Mouse (Mus musculus) erythroid progenitor cell, adult 5-6 weeks (primary cell): ENCODE measurements around the gene Fam71e1. TPM values are rescaled to one million over a fixed set of nuclear protein-coding genes. Genes with fewer than 3 reads are reported as not detected.

ENCODE experiments used
- ATAC-seq: replicated peaks from 2 replicates; pipeline ENCODE4 v1.8.0; 2016; ENCODE audit warnings: moderate number of reproducible peaks, mild to moderate bottlenecking, moderate TSS enrichment, inconsistent platforms; ENCODE audit not compliant: poor library complexity, low FRiP score, severe bottlenecking
- total RNA-seq, 2 experiments: library from RNA; stranded (forward) in 1 of 2; stranded (reverse) in 1 of 2; fragments of 150-400 nt in 1 of 2; fragments of 186-747, 209-891 nt in 1 of 2; gene quantifications; 2 replicates each; pipeline versions ENCODE4 v1.2.3 to v1.2.4; 2015 to 2017; ENCODE audit warnings: low replicate concordance in 2 of 2

Fam71e1 gene
- total RNA-seq, 2 experiments from 2014 or later: not detected

- ATAC-seq: no peak
Observed at GRCm38 (mm10) chr7:44532918-44533745, 36.8 kb downstream of the Fam71e1 start.

DNA sequence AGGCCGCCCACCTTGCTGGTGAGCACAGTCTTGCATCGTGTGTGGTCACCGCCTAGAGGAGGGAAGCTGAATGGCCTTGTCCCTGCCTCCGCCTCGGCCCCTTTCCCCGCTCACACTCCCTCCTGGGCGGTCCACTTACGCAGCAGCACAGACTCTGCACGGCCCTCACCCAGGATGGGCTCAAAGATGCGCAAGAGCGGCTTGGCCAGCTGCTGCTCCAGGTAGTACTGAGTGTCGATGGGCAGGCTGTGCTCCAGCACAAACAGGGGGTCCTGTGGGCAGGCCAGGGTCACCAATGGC lies 37.3 kb downstream of the Fam71e1 start:
- no peak for ATAC-seq

DNA sequence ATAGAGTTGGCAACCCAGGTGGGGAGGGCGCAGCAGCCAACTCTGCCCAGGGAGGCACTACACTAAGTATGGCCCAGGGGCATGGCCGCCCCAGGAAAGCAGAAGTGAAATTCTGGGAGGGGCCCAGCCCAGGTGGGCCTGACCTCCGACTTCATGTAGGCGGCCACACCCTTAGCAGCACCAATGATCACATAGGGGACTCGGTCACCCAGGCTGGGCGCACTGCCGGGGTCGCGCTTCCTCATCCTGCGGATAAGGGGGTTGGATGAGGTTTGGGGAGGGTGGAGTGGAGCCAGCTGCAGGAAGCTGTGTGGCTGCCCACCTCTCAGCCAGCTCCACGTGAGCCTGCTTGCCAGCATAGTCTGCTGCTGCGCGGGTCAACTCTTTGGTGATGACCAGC lies 37.9 kb downstream of the Fam71e1 start:
- ATAC-seq: no peak

- no peak for ATAC-seq
Observed at GRCm38 (mm10) chr7:44534656-44535441, 38.5 kb downstream of the Fam71e1 start.

DNA sequence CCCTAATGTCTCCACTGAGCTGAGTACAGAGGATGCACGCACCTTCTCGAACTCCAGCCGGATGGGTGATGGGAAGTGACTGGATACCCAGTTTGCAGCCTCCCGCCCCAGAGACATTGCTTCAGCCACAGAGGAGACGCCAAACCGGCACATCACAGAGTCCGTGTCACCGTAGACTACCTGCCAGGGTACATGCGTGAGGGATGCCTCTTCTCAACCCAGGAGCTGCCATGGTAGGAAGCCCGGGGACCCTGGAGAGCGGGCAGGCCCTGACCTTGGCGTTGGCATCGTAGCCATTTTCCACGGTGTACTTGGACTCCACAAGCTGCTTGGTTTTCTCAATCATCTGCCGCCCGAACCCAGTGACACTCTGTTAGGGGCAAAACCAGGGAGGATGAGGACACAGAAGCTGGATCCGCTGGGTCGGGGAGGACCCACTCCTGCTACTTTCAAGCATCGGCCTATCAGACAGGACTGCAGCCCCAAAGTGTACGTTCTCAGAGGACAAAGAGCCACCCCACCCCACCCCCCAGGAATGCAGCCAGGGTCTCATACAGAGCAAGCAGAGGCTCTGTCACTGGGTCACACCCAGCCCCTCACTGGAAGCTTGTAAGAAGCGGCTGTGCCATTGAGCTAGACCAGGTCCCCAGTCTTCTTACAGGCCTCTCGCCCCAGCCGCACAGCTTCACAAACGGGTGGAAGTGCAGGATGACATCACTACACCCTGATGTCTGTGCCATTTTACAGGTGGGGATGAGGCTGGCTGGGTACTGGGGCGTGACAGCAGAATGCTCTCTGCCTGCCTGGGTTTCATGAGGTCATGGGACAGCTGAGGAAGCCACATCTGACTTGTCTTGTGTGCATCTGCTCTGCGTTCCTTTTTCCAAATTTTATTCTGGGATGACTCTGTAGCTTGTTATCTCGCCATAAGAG lies 39.5 kb downstream of the Fam71e1 start:
- no peak for ATAC-seq

DNA sequence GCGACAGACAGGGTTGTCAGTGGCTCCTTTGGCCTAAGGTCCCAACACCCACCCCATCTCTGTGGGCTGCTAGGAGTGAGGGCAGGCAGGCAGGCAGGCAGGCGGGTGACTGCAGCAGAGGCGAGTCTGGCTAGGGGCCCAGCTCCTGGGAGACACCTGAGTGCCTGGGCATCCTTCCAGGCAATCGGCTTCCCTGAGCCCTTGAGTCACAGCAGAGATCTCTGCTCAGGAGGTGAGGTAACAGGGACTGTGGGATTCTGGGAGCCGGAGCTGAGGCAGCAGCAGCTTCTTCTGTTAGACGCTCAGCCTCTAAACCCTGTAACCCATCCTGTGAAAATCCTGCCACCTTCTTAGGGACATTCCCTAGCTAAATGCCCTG lies 40.2 kb downstream of the Fam71e1 start:
- ATAC-seq: no peak

DNA sequence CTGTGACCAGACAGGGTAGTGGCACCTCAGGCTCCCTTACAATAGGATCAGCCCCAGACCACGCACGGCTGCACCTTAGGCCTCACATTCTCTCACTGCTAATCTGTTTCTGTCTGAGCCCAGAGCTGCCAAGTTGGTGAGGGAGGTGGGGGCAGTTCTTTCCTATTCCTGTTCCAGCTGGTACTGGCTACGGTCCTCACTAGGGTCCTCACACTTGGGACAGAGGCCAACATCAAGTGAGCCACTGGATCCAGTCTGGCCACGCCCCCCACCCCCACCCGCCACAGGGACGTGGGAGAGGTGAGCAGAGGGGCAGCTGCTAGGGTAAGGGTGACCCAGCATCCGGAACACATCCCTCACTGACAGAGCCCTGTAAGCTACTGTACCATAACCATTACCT lies 40.6 kb downstream of the Fam71e1 start:
- no peak for ATAC-seq

- ATAC-seq: no peak
Observed at GRCm38 (mm10) chr7:44537496-44537895, 41.1 kb downstream of the Fam71e1 start.

- no peak for ATAC-seq
Observed at GRCm38 (mm10) chr7:44538756-44539624, 42.6 kb downstream of the Fam71e1 start.

GRCm38 (mm10) chr7:44542555-44542954 lies 46.2 kb downstream of the Fam71e1 start:
- ATAC-seq: no peak

DNA sequence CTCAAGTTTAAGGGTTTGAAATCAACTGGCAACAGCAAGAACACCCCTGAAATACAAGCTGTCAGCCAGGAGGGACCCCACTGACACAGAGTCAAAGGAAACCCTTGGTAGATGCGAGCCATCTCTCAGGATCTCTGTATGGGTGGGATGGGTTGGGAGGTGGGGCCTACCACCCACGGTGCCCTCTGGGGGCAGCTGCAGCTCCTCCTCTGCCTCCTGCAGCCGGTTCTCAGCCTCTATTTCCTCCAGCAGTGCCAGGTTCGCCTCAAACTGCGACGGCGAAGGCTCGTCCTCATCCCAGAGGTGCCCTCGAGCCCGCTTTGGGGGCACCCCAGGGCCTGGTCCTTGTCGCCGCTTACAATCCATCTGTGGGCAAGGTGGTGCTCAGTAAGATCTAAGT lies 46.7 kb downstream of the Fam71e1 start:
- no peak for ATAC-seq

DNA sequence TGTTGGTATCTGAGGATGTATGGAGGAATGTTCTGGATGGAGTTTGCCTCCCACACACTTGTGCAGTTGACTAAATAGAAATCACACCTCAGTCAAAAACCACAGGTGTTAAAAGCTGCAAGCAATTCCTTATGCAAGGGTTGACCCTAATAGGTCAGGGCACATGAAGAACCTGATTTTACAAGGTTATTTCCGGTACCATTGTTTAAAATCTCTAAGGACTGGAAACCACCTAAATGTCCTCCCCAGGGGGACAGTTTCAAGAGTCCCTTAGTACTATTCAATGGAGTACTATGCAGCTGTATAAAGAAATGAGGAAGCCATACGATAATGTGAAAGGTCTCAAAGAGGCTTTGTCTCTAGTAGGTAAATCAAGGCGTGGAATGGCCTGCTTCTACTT lies 49.9 kb downstream of the Fam71e1 start:
- ATAC-seq: no peak

DNA sequence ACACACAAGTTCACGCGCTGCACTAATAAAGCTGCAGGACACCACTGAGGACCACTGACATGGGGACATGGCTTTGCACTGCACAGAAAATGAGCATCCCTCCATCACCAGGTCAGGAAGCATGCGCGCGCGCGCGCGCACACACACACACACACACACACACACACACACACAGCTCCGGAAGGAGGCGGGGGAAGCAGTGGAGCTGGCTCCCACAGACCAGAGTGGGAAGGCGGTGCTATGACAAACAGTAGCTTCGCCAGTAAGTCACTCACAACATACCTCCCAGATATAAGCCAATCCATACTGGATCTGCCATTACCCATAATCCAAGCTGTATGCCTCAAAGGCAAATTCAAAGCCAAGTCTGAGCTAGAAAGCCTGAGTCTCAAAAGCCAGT lies 50.7 kb downstream of the Fam71e1 start:
- no peak for ATAC-seq

- ATAC-seq: no peak
Observed at GRCm38 (mm10) chr7:44547725-44548124, 51.3 kb downstream of the Fam71e1 start.

GRCm38 (mm10) chr7:44548497-44549087 lies 52.2 kb downstream of the Fam71e1 start, which contains the start of gene Pold1:
Pold1 (minus strand) TSS chr7:44548849.
- peak; percentile 86 for ATAC-seq

GRCm38 (mm10) chr7:44549621-44550408 lies 53.4 kb downstream of the Fam71e1 start:
- ATAC-seq: no peak

GRCm38 (mm10) chr7:44550409-44550678 lies 54.0 kb downstream of the Fam71e1 start:
- ATAC-seq: no peak
